Mouse (Mus musculus) CH12.LX (cell line): Measurements from ENCODE around the gene Scamp1. TPM values are rescaled to one million over a fixed set of nuclear protein-coding genes. Genes with fewer than 3 reads are reported as not detected.

Source experiments
- DNase-seq: peaks from one replicate; pipeline ENCODE4 v3.0.0-alpha.2; 2013; ENCODE audit errors: extremely low read depth
- H3K27ac ChIP-seq: 2 replicates; pipeline ENCODE4 v1.5.1; 2012; ENCODE audit warnings: low read depth, mild to moderate bottlenecking, control low read depth, moderate library complexity; ENCODE audit not compliant: insufficient read depth
- H3K27me3 ChIP-seq: replicated peaks from 2 replicates; pipeline ENCODE3; 2012; ENCODE audit warnings: inconsistent platforms
- H3K36me3 ChIP-seq, 2 experiments: replicated peaks in 1 of 2; 2 replicates each; pipeline versions ENCODE3 to v1.6.1; 2012; ENCODE audit warnings: inconsistent platforms in 1 of 2, low read length in 1 of 2, mild to moderate bottlenecking in 1 of 2, mixed read lengths in 1 of 2, moderate library complexity in 1 of 2; ENCODE audit not compliant: control insufficient read depth in 1 of 2, insufficient read depth in 1 of 2
- H3K4me1 ChIP-seq, 2 experiments: 2 replicates each; pipeline ENCODE4 v1.6.1; 2012; ENCODE audit warnings: inconsistent platforms in 1 of 2, moderate library complexity in 1 of 2; ENCODE audit not compliant: insufficient read depth in 2 of 2, control insufficient read depth in 1 of 2
- H3K4me2 ChIP-seq: 2 replicates; pipeline ENCODE4 v1.6.1; 2012; ENCODE audit warnings: low read depth, mild to moderate bottlenecking, control low read depth; ENCODE audit not compliant: poor library complexity, insufficient read depth, severe bottlenecking
- H3K4me3 ChIP-seq, 3 experiments: fragments of 150-350 bp in 1 of 3; sonication (generic) in 1 of 3; replicated peaks in 1 of 3; 2 replicates each; pipeline versions ENCODE3 to v1.5.1; 2011 to 2012; ENCODE audit warnings: low read depth in 2 of 3, low read length in 2 of 3, mild to moderate bottlenecking in 2 of 3, moderate library complexity in 2 of 3, control low read depth in 1 of 3, improper control_type of control experiment in 1 of 3, inconsistent platforms in 1 of 3, mixed read lengths in 1 of 3; ENCODE audit not compliant: poor library complexity in 1 of 3
- H3K79me2 ChIP-seq: replicated peaks from 2 replicates; pipeline ENCODE4 v1.6.1; 2012; ENCODE audit warnings: mild to moderate bottlenecking, moderate library complexity; ENCODE audit not compliant: control insufficient read depth, poor library complexity, insufficient read depth, severe bottlenecking; ENCODE audit errors: extremely low read depth
- H3K9ac ChIP-seq: 2 replicates; pipeline ENCODE4 v1.6.1; 2012; ENCODE audit warnings: low read depth, mild to moderate bottlenecking, control low read depth, moderate library complexity; ENCODE audit not compliant: insufficient read depth
- H3K9me3 ChIP-seq: replicated peaks from 2 replicates; pipeline ENCODE3; 2012; ENCODE audit warnings: low read length, inconsistent platforms, mixed read lengths
- CTCF ChIP-seq, 2 experiments: IDR thresholded peaks in 1 of 2; conservative IDR thresholded peaks in 1 of 2; 2 replicates each; pipeline ENCODE4 v1.5.1; 2011 to 2012; ENCODE audit warnings: low read depth in 2 of 2, low read length in 2 of 2, improper control_type of control experiment in 1 of 2, inconsistent platforms in 1 of 2, mild to moderate bottlenecking in 1 of 2, moderate library complexity in 1 of 2
- EP300 ChIP-seq: IDR thresholded peaks from 2 replicates; pipeline ENCODE4 v1.6.1; 2011; ENCODE audit warnings: low read length, improper control_type of control experiment
- ETS1 ChIP-seq: conservative IDR thresholded peaks from 2 replicates; pipeline ENCODE4 v1.6.1; 2012; ENCODE audit warnings: low read depth, mild to moderate bottlenecking, inconsistent platforms, low read length, improper control_type of control experiment, moderate library complexity
- HCFC1 ChIP-seq: IDR thresholded peaks from 2 replicates; pipeline ENCODE4 v1.6.1; 2012; ENCODE audit warnings: low read depth, mild to moderate bottlenecking, inconsistent platforms, low read length, improper control_type of control experiment
- JUND ChIP-seq: conservative IDR thresholded peaks from 2 replicates; pipeline ENCODE4 v1.6.1; 2011; ENCODE audit warnings: low read depth, low read length, improper control_type of control experiment
- KAT2A ChIP-seq: IDR thresholded peaks from 2 replicates; pipeline ENCODE4 v1.6.1; 2012; ENCODE audit warnings: low read length, improper control_type of control experiment, inconsistent platforms; ENCODE audit not compliant: insufficient replicate concordance
- MAZ ChIP-seq: IDR thresholded peaks from 2 replicates; pipeline ENCODE4 v1.6.1; 2012; ENCODE audit warnings: low read depth, mild to moderate bottlenecking, inconsistent platforms, low read length, improper control_type of control experiment, moderate library complexity
- MEF2A ChIP-seq: IDR thresholded peaks from 2 replicates; pipeline ENCODE4 v1.6.1; 2014; ENCODE audit warnings: low read depth, mild to moderate bottlenecking, inconsistent platforms, low read length, improper control_type of control experiment, borderline replicate concordance
- NELFE ChIP-seq: IDR thresholded peaks from 2 replicates; pipeline ENCODE4 v1.6.1; 2011; ENCODE audit warnings: low read depth, low read length, improper control_type of control experiment
- NRF1 ChIP-seq: IDR thresholded peaks from 2 replicates; pipeline ENCODE4 v1.6.1; 2014; ENCODE audit warnings: low read depth, mild to moderate bottlenecking, inconsistent platforms, low read length, improper control_type of control experiment, moderate library complexity
- PAX5 ChIP-seq: IDR thresholded peaks from 2 replicates; pipeline ENCODE4 v1.6.1; 2012; ENCODE audit warnings: low read length, inconsistent platforms, mixed read lengths
- POLR2A ChIP-seq: IDR thresholded peaks from 2 replicates; pipeline ENCODE4 v1.6.1; 2011; ENCODE audit warnings: low read depth, mild to moderate bottlenecking, improper control_type of control experiment, low read length
- RAD21 ChIP-seq: IDR thresholded peaks from 2 replicates; pipeline ENCODE4 v1.6.1; 2011; ENCODE audit warnings: low read depth, mild to moderate bottlenecking, low read length, improper control_type of control experiment, moderate library complexity
- RCOR1 ChIP-seq: conservative IDR thresholded peaks from 2 replicates; pipeline ENCODE4 v1.6.1; 2012; ENCODE audit warnings: low read depth, mild to moderate bottlenecking, inconsistent platforms, low read length, improper control_type of control experiment
- SIN3A ChIP-seq: IDR thresholded peaks from 2 replicates; pipeline ENCODE4 v1.6.1; 2012; ENCODE audit warnings: low read length, improper control_type of control experiment, inconsistent platforms
- SMC3 ChIP-seq: IDR thresholded peaks from 2 replicates; pipeline ENCODE4 v1.6.1; 2011; ENCODE audit warnings: low read depth, low read length, improper control_type of control experiment
- USF1 ChIP-seq: IDR thresholded peaks from 2 replicates; pipeline ENCODE4 v1.6.1; 2014; ENCODE audit warnings: low read depth, mild to moderate bottlenecking, inconsistent platforms, low read length, improper control_type of control experiment
- ZC3H11A ChIP-seq: IDR thresholded peaks from 2 replicates; pipeline ENCODE4 v1.6.1; 2012; ENCODE audit warnings: low read depth, mild to moderate bottlenecking, inconsistent platforms, low read length, improper control_type of control experiment
- ZNF384 ChIP-seq: IDR thresholded peaks from 2 replicates; pipeline ENCODE4 v1.6.1; 2012; ENCODE audit warnings: low read depth, low read length, improper control_type of control experiment, inconsistent platforms
- dilution Hi-C: fragments of 300-500 bp; cut with MboI; formaldehyde crosslinking; loops from 2 replicates; pipeline ENCODE4 v1.14.3; 2020; ENCODE audit warnings: low sequenced_read_pairs; ENCODE audit not compliant: extremely low pct_unique_long_range_greater_than_20kb, extremely low pct_ligation_motif_present
- in situ Hi-C: fragments of 300-500 bp; cut with MboI; formaldehyde crosslinking; loops from 3 replicates; pipeline ENCODE4 v1.14.3; 2019; ENCODE audit warnings: low sequenced_read_pairs, low pct_ligation_motif_present, low pct_unique_long_range_greater_than_20kb, mixed read lengths
- polyA plus RNA-seq: library from polyadenylated mRNA; unstranded; fragments of >175 nt; gene quantifications from 2 replicates; pipeline ENCODE4 v1.2.1, GENCODE M21; 2012; ENCODE audit warnings: low read depth; ENCODE audit not compliant: insufficient read length
- total RNA-seq, 2 experiments: library from RNA; depleted of rRNA; stranded (reverse); fragments of 300-350 nt in 1 of 2; fragments of >200 nt in 1 of 2; gene quantifications; 2 replicates each; pipeline ENCODE4 v1.2.3; 2012 to 2014

Gene Scamp1
- total and polyA plus RNA-seq, 3 experiments = not detected

GRCm38 (mm10) chr13:94205234-94205633, 80.4 kb downstream of the Scamp1 start:
- dilution Hi-C loops (no loop called here), in situ Hi-C loops (no loop called here)
- Histone ChIP-seq H3K79me2 (no peaks in the 10 kb centered on the region), H3K9me3 (no peaks in the 10 kb centered on the region), H3K9ac (no peak overlapping the region), H3K4me2 (no peak overlapping the region), H3K27me3 (no peaks in the 10 kb centered on the region), H3K27ac (no peak overlapping the region), H3K4me3 (no peak overlapping the region), H3K4me1 (no peaks in the 10 kb centered on the region), H3K36me3 (no peaks in the 10 kb centered on the region)
- TF ChIP-seq ZC3H11A = 0 out of 2 replicates have a peak, but pooled peaks have one; percentile 5
- peak; percentile 76 for TF ChIP-seq RAD21
- peak; percentile 56 for TF ChIP-seq SMC3
- no peak for TF ChIP-seq POLR2A
- TF ChIP-seq CTCF (conservative IDR thresholded peaks at IDR 0.05 in 1 of 2, IDR thresholded peaks at IDR 0.05 in 1 of 2; ENCODE audit: low read depth in 2 of 2, low read length in 2 of 2) = peak; percentile 72 to 76
- peak; percentile 56 for DNase-seq

- no peaks in the 10 kb centered on the region for H3K27me3 ChIP-seq
- no peaks in the 10 kb centered on the region for H3K4me1 ChIP-seq
- no peak overlapping the region for H3K9ac ChIP-seq
- DNase-seq = no peak
- H3K4me3 ChIP-seq = no peak overlapping the region
- no peak overlapping the region for H3K27ac ChIP-seq
- no peaks in the 10 kb centered on the region for H3K79me2 ChIP-seq
- no peak overlapping the region for H3K4me2 ChIP-seq
- dilution Hi-C loops = no loop called here
- no peaks in the 10 kb centered on the region for H3K9me3 ChIP-seq
- no peaks in the 10 kb centered on the region for H3K36me3 ChIP-seq
- no peak for TF ChIP-seq ETS1
- no peak for TF ChIP-seq JUND
- TF ChIP-seq RAD21 = no peak
- no peak for TF ChIP-seq EP300
- no peak for TF ChIP-seq NELFE
- TF ChIP-seq NRF1 = no peak
- no peak for TF ChIP-seq USF1
- no peak for TF ChIP-seq PAX5
- TF ChIP-seq ZNF384 = no peak
- TF ChIP-seq MEF2A = no peak
- TF ChIP-seq CTCF (conservative IDR thresholded peaks at IDR 0.05 in 1 of 2, IDR thresholded peaks at IDR 0.05 in 1 of 2; ENCODE audit: low read depth in 2 of 2, low read length in 2 of 2) = no peak
- no peak for TF ChIP-seq HCFC1
- no peak for TF ChIP-seq POLR2A
- TF ChIP-seq KAT2A = no peak
- TF ChIP-seq SIN3A = no peak
- no peak for TF ChIP-seq MAZ
- TF ChIP-seq RCOR1 = no peak
- in situ Hi-C loops = no loop called here
These were observed 85.8 kb downstream of the Scamp1 start for GRCm38 (mm10) chr13:94199829-94200228.
